Mouse (Mus musculus): Measurements from ENCODE around the gene Eed. TPM values are rescaled to one million over a fixed set of nuclear protein-coding genes. Genes with fewer than 3 reads are reported as not detected.

Gene Eed
- total RNA-seq, 1 experiment from 2014 or later: 225 TPM

DNA sequence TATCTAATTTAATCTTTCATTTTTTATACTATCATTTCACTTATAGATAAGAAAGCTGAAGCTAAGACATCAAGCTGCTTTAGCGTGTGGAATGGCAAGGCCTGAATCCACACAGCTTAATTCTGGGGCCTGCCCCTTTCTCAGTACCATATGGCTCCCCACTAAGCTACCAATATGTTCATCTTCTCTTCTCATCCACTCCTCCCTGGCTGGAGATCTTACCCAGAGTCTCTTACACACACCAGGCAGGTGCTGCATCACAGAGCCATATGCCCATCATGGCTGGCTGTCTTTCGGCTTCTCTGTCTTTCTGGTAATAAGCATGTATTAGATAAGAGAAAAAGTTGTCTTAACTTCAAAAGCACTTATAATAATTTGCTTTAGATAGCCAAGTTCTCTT lies 2.7 kb upstream of the Eed start:
- no peak for ATAC-seq (replicated peaks; ENCODE audit: low read depth, poor library complexity, severe bottlenecking)

- no peak for ATAC-seq (replicated peaks; ENCODE audit: low read depth, poor library complexity, severe bottlenecking)
Observed at GRCm38 (mm10) chr7:89981557-89981956, 774 bp upstream of the Eed start.

- no peak for ATAC-seq (replicated peaks; ENCODE audit: low read depth, poor library complexity, severe bottlenecking)
Observed at GRCm38 (mm10) chr7:89980133-89980484, 674 bp downstream of the Eed start.

DNA sequence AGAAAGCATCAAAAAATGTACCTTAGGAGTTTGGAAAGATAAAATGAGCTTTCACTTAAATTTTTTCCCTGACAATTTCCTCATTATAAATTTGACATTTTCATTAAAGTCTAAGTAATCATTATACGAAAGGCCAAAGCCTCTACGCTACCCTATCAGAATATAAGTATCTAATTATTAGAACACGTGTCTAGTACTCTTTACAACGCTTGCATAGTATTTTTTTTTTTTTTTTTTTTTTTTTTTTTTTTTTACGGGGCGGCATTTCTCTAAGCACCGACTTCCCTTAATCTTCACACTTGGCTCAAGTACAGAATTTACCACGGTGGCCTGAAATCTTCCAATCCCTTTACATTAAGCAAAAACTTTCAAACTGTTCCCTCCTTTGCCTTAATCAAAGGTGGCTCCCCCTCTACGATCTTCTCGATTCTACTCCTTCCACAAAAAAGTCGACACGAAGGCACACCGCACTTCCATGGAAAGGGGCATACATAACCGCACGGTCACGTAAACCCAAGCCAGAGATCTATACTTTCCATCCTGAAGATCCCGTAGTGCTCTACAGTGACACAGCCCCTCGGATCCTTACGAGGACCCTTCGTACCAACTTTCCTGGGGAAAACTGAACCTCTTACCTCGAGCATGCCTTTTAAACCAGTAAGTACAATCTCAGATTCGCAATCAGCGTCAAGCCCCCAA lies 1.2 kb downstream of the Eed start:
- ATAC-seq (replicated peaks; ENCODE audit: low read depth, poor library complexity, severe bottlenecking): no peak

- no peak for ATAC-seq (replicated peaks; ENCODE audit: low read depth, poor library complexity, severe bottlenecking)
Observed at GRCm38 (mm10) chr7:89976796-89977195, 4.0 kb downstream of the Eed start.

- ATAC-seq (replicated peaks; ENCODE audit: low read depth, poor library complexity, severe bottlenecking): no peak
Observed at GRCm38 (mm10) chr7:89975571-89975970, 5.2 kb downstream of the Eed start.

DNA sequence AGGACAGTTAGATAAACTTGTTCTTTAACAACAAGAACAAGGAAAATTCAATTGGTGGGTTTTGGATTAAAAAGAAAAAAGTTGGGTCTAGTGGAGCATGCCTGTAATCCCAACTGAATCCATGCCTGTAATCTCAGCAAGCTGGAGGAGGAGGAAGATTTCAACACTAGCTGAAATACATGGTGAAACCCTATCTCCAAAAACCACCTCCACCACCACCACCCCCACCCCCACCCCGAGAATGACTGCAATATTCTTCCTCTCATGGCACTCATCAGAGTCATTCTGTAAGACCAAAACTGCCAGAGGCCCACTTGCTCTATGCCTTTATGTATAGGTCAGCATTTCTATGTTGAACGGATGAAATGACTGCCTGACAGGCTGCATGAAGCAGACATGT lies 13.5 kb downstream of the Eed start:
- no peak for ATAC-seq (replicated peaks; ENCODE audit: low read depth, poor library complexity, severe bottlenecking)

DNA sequence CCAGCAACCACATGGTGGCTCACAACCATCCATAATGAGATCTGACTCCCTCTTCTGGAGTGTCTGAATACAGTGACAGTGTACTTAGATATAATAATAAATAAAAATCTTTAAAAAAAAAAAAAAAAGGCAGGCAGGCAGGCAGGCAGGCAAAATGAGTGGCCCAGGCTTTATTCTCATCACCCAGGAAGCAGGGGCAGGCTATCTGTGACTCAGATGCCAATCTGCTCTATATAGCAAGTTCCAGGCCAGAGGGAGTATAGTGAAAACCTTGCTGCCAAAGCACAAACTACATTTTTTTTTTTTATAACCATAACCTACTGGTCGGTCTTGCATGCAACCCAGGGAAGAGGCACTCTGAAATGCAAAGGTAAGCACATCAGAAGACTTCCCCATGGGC lies 14.0 kb downstream of the Eed start:
- no peak for ATAC-seq (replicated peaks; ENCODE audit: low read depth, poor library complexity, severe bottlenecking)

DNA sequence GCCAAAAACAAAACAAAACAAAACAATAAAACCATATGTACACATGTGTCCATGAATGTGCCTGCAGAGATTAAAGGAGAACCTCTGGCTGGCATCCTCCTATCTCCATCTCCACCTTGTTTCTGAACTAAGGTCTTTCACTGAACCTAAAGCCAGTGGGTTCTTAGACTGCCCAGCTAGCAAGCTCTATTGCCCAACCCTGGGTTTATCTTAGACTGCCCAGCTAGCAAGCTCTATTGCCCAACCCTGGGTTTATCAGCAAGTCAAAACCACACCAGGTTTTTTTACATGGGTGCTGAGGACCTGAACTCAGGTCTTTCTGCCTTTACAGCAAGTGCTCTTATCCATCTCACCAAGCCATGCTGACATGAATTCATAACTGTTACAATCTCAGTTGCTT lies 17.6 kb downstream of the Eed start:
- peak; percentile 89 for ATAC-seq (replicated peaks; ENCODE audit: low read depth, poor library complexity, severe bottlenecking)

DNA sequence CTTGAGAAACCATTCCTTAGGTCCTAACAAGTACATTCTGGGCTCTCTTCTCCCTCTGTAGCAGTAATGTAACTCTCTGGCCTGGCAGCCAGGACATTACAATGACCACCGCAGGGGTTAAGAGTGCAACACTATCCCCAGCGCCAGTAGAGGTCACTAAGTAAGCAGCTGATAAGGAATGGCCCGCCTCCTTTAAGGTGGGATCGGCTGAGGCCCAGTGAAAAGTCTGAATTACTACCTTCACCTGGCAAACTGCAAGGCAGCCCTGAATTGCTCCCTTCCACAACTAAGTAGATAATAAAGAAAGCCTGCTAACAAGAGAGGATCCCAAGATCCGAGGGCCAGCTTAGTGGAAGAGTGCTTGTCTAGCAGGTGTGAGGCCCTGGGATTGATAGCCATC lies 23.5 kb downstream of the Eed start:
- no peak for ATAC-seq (replicated peaks; ENCODE audit: low read depth, poor library complexity, severe bottlenecking)

GRCm38 (mm10) chr7:89954261-89954660 lies 26.5 kb downstream of the Eed start:
- no peak for ATAC-seq (replicated peaks; ENCODE audit: low read depth, poor library complexity, severe bottlenecking)

DNA sequence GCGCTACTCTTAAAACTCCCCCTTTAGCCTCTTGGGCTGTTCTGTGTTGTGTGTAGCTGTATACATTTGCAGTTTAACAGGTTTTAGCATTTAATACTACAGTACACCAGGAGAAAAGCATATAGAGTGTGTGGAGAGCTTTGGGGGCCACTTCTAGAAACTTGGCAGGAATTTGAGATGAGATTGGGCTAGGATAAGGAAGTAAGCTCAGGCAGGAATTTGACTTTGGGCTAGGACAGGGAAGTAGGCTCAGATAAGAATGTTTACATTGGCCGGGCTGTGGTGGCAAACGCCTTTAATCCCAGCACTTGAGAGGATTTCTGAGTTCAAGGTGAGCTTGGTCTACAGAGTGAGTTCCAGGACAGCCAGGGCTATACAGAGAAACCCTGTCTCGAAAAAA lies 31.4 kb downstream of the Eed start:
- ATAC-seq (replicated peaks; ENCODE audit: low read depth, poor library complexity, severe bottlenecking): no peak

GRCm38 (mm10) chr7:89948026-89948425 lies 32.8 kb downstream of the Eed start:
- no peak for ATAC-seq (replicated peaks; ENCODE audit: low read depth, poor library complexity, severe bottlenecking)

DNA sequence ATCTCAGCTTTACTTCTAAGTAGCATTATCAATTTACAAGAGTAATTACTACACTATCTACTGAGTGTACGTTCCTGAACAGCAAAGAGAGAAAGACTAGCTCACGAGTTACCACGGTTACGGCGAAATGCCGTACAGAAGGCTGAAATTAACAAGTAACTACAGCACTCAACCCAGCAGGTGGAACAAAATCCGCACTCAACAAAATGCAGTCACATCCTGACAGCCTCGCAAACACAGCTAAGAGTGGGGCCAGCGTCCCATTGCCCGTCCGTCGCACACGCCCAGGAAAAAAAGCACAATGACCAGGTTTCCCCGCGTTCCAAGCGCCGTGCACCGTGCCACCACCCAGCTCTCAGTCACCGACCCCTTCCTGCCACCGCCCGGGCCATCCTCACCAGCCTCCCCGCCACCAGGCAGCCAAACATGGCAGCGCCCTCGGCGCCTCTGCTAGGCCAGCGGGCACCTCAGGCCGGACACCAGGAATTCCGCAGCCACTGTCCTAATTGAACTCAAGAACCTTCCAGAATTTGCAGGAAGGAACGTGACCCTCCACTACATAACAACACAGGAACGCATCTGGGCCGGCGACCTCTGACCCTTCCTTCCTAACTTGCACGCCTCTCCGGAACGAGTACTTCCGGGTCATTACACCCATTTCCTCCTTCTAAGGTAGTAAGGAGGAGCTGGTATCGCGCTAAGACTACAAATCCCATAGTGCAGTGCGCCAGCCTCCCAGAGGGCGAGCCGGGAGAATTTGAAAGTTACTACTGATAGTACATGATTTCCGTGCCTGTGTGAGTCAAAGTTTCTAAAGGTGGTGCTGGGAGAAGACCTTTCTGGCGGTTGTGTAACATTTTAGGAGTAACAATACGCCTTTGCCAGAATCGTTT lies 40.0 kb downstream of the Eed start, which contains the start of gene Hikeshi:
Gene Hikeshi, minus strand, starts transcription at position 634 of the 893 bp plus-strand sequence.
- ATAC-seq (replicated peaks; ENCODE audit: low read depth, poor library complexity, severe bottlenecking): peak; percentile 100

GRCm38 (mm10) chr7:89939497-89940353 lies 41.1 kb downstream of the Eed start:
- ATAC-seq (replicated peaks; ENCODE audit: low read depth, poor library complexity, severe bottlenecking): no peak

- no peak for ATAC-seq (replicated peaks; ENCODE audit: low read depth, poor library complexity, severe bottlenecking)
Observed at GRCm38 (mm10) chr7:89923441-89924180, 57.2 kb downstream of the Eed start.

GRCm38 (mm10) chr7:89917776-89918175 lies 63.0 kb downstream of the Eed start:
- no peak for ATAC-seq (replicated peaks; ENCODE audit: low read depth, poor library complexity, severe bottlenecking)

DNA sequence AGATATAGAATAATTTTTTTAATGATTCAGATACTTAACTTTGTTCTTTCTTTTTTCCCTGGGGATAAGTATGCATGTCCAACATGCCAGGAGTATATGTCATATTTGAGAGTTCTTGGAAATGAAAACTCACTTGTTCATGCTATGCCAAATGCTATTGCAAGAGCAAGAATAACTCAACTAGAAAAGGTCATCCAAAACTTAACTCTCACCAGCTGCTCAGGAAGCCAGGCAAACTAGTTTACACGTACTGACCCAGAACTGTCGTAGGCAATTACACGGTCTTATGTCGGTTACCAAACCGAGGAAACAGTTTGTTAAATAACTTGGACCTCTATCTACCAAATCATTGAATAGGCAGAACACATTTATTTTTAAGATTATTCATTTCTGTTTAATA lies 64.1 kb downstream of the Eed start:
- no peak for ATAC-seq (replicated peaks; ENCODE audit: low read depth, poor library complexity, severe bottlenecking)

DNA sequence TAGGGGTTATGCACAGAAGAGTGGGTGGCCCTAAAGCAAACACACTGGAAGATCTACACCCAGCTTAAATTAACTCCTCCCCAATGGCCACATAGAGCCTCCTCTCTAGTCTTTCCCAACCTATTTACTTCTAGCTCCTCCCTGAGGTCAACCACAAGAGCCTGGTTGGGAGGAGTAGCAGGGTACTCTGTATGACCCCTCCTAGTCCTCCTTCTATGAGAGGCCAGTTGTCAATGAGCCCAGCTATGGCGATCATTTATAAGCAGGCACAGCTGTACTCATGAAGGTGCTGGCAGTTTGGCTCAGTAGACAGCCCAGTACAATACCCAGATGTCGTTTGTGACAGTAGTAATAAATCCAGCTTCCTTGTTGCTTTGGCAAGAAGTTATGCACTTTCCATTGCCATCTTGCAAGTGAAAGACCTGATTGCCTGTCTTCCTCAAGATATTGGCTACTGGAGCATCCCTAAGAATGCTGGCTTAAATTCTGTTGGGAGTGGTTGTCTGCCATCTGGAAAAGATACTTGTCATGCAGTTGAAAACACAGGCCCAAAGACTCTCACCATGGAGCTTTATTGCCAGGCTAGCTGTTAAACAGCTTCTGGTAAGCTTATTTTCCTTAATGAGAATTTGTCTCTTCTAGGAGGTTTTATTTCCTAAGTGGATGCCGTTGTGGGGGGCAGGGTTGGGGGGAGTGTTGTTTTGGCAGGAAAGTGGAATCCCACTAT lies 67.2 kb downstream of the Eed start:
- 0 out of 2 replicates have a peak, but pooled peaks have one; percentile 25 for ATAC-seq (replicated peaks; ENCODE audit: low read depth, poor library complexity, severe bottlenecking)

Data from common myeloid progenitor, adult 5-6 weeks (primary cell).